Mouse (Mus musculus): ENCODE data around the gene Ankrd40. TPM values are rescaled to one million over a fixed set of nuclear protein-coding genes. Genes with fewer than 3 reads are reported as not detected.

The Ankrd40 gene
- total RNA-seq, 2 experiments from 2014 or later = 263 to 301 TPM

Other genes starting within 250 kb of the Ankrd40 start
- gene Tob1, start 116.5 kb upstream of the Ankrd40 start, total RNA-seq (2021) = 10 to 100 TPM; 53.0 to 55.2 TPM
- 1 to 10 TPM; 4.0 to 4.2 TPM for gene Wfikkn2, start 82.0 kb upstream of the Ankrd40 start, total RNA-seq (2021)
- under 1 TPM in 1 of 2 experiments, not detected in 1; 0.42 TPM for gene Gm21885, start 46.1 kb upstream of the Ankrd40 start, total RNA-seq (2021)
- gene Luc7l3, start 6.0 kb upstream of the Ankrd40 start, total RNA-seq (2021) = 10 to 100 TPM; 31.9 to 34.3 TPM
- gene Abcc3, start 65.0 kb downstream of the Ankrd40 start, total RNA-seq (2021) = 1 to 10 TPM; 1.7 to 3.9 TPM
- gene Cacna1g, start 146.2 kb downstream of the Ankrd40 start, total RNA-seq (2021) = 10 to 100 TPM; 13.8 to 14.2 TPM
- under 1 TPM; 0.42 to 0.62 TPM for gene Spata20, start 158.2 kb downstream of the Ankrd40 start, total RNA-seq (2021)
- 10 to 100 TPM; 26.7 to 31.2 TPM for gene Epn3, start 172.0 kb downstream of the Ankrd40 start, total RNA-seq (2021)
- 1 to 10 TPM in 1 of 2 experiments, under 1 TPM in 1; 0.89 to 1.3 TPM for gene Mycbpap, start 193.7 kb downstream of the Ankrd40 start, total RNA-seq (2021)
- 10 to 100 TPM in 1 of 2 experiments, 1 to 10 TPM in 1; 9.6 to 14.2 TPM for gene Rsad1, start 221.3 kb downstream of the Ankrd40 start, total RNA-seq (2021)
- gene Chad, start 237.0 kb downstream of the Ankrd40 start, total RNA-seq (2021) = 1 to 10 TPM; 1.0 to 1.2 TPM